Mouse (Mus musculus): ENCODE data around the gene Noxa1. TPM values are rescaled to one million over a fixed set of nuclear protein-coding genes. Genes with fewer than 3 reads are reported as not detected.

Gene Noxa1
- polyA plus RNA-seq, 1 experiment from 2014 or later, result 0.94 TPM

Small RNA genes within 50 kb of the gene (microRNA-seq; reads per million reads assigned to microRNA genes)
- gene Gm24328 (not detected), gene Mir7664 (not detected)

Other genes starting within 250 kb of the Noxa1 start
- gene Ehmt1, start 175.5 kb downstream of the Noxa1 start, polyA plus RNA-seq (2015; fragmentation: Nextera tagmentation; extraction: Ambion mirVana), result 13.4 and 13.8 TPM in 2 replicates
- gene Arrdc1, start 159.9 kb downstream of the Noxa1 start, polyA plus RNA-seq (2015; fragmentation: Nextera tagmentation; extraction: Ambion mirVana), result 17.5 and 18.6 TPM in 2 replicates
- gene Zmynd19, start 145.4 kb downstream of the Noxa1 start, polyA plus RNA-seq (2015; fragmentation: Nextera tagmentation; extraction: Ambion mirVana), result 9.8 and 10.7 TPM in 2 replicates
- 8.0 and 8.3 TPM in 2 replicates for gene Dph7, start 132.7 kb downstream of the Noxa1 start, polyA plus RNA-seq (2015; fragmentation: Nextera tagmentation; extraction: Ambion mirVana)
- 62.6 and 69.8 TPM in 2 replicates for gene Mrpl41, start 120.1 kb downstream of the Noxa1 start, polyA plus RNA-seq (2015; fragmentation: Nextera tagmentation; extraction: Ambion mirVana)
- gene Pnpla7, start 119.1 kb downstream of the Noxa1 start, polyA plus RNA-seq (2015; fragmentation: Nextera tagmentation; extraction: Ambion mirVana), result 12.2 and 13.5 TPM in 2 replicates
- gene Nsmf, start 40.8 kb downstream of the Noxa1 start, polyA plus RNA-seq (2015; fragmentation: Nextera tagmentation; extraction: Ambion mirVana), result 8.3 and 9.7 TPM in 2 replicates
- 5.3 and 6.8 TPM in 2 replicates for gene Entpd8, start 14.8 kb downstream of the Noxa1 start, polyA plus RNA-seq (2015; fragmentation: Nextera tagmentation; extraction: Ambion mirVana)
- gene Nrarp, start 85.6 kb upstream of the Noxa1 start, polyA plus RNA-seq (2015; fragmentation: Nextera tagmentation; extraction: Ambion mirVana), result 2.1 and 2.4 TPM in 2 replicates
- gene Tor4a, start 101.7 kb upstream of the Noxa1 start, polyA plus RNA-seq (2015; fragmentation: Nextera tagmentation; extraction: Ambion mirVana), result 6.2 and 6.8 TPM in 2 replicates
- 35.9 and 40.6 TPM in 2 replicates for gene Nelfb, start 116.3 kb upstream of the Noxa1 start, polyA plus RNA-seq (2015; fragmentation: Nextera tagmentation; extraction: Ambion mirVana)
- not detected in 2 replicates for gene Stpg3, start 119.5 kb upstream of the Noxa1 start, polyA plus RNA-seq (2015; fragmentation: Nextera tagmentation; extraction: Ambion mirVana)
- gene Fam166a, start 123.6 kb upstream of the Noxa1 start, polyA plus RNA-seq (2015; fragmentation: Nextera tagmentation; extraction: Ambion mirVana), result 1.0 TPM in 1 of 2 replicates, not detected in the other
- gene Tubb4b, start 129.6 kb upstream of the Noxa1 start, polyA plus RNA-seq (2015; fragmentation: Nextera tagmentation; extraction: Ambion mirVana), result 695 and 769 TPM in 2 replicates
- not detected in 2 replicates for gene Slc34a3, start 139.2 kb upstream of the Noxa1 start, polyA plus RNA-seq (2015; fragmentation: Nextera tagmentation; extraction: Ambion mirVana)
- gene Rnf224, start 141.6 kb upstream of the Noxa1 start, polyA plus RNA-seq (2015; fragmentation: Nextera tagmentation; extraction: Ambion mirVana), result not detected in 2 replicates
- 0.31 and 0.59 TPM in 2 replicates for gene Rnf208, start 147.1 kb upstream of the Noxa1 start, polyA plus RNA-seq (2015; fragmentation: Nextera tagmentation; extraction: Ambion mirVana)
- 0.14 TPM in 1 of 2 replicates, not detected in the other for gene Cysrt1, start 147.3 kb upstream of the Noxa1 start, polyA plus RNA-seq (2015; fragmentation: Nextera tagmentation; extraction: Ambion mirVana)
- 1.7 and 1.9 TPM in 2 replicates for gene AL732309.1, start 151.7 kb upstream of the Noxa1 start, polyA plus RNA-seq (2015; fragmentation: Nextera tagmentation; extraction: Ambion mirVana)
- 11.9 and 12.5 TPM in 2 replicates for gene Tmem203, start 160.3 kb upstream of the Noxa1 start, polyA plus RNA-seq (2015; fragmentation: Nextera tagmentation; extraction: Ambion mirVana)
- 3.9 and 5.4 TPM in 2 replicates for gene Tprn, start 167.5 kb upstream of the Noxa1 start, polyA plus RNA-seq (2015; fragmentation: Nextera tagmentation; extraction: Ambion mirVana)
- 116 and 124 TPM in 2 replicates for gene Ssna1, start 177.3 kb upstream of the Noxa1 start, polyA plus RNA-seq (2015; fragmentation: Nextera tagmentation; extraction: Ambion mirVana)
- 41.7 and 45.0 TPM in 2 replicates for gene Anapc2, start 177.3 kb upstream of the Noxa1 start, polyA plus RNA-seq (2015; fragmentation: Nextera tagmentation; extraction: Ambion mirVana)
- gene Tmem210, start 193.0 kb upstream of the Noxa1 start, polyA plus RNA-seq (2015; fragmentation: Nextera tagmentation; extraction: Ambion mirVana), result not detected in 2 replicates
- gene Lrrc26, start 194.8 kb upstream of the Noxa1 start, polyA plus RNA-seq (2015; fragmentation: Nextera tagmentation; extraction: Ambion mirVana), result not detected in 2 replicates
- gene Grin1, start 224.0 kb upstream of the Noxa1 start, polyA plus RNA-seq (2015; fragmentation: Nextera tagmentation; extraction: Ambion mirVana), result not detected in 2 replicates
- gene Man1b1, start 237.2 kb upstream of the Noxa1 start, polyA plus RNA-seq (2015; fragmentation: Nextera tagmentation; extraction: Ambion mirVana), result 15.9 and 17.1 TPM in 2 replicates